Mouse (Mus musculus): ENCODE measurements around the gene Slc1a3.

DNA sequence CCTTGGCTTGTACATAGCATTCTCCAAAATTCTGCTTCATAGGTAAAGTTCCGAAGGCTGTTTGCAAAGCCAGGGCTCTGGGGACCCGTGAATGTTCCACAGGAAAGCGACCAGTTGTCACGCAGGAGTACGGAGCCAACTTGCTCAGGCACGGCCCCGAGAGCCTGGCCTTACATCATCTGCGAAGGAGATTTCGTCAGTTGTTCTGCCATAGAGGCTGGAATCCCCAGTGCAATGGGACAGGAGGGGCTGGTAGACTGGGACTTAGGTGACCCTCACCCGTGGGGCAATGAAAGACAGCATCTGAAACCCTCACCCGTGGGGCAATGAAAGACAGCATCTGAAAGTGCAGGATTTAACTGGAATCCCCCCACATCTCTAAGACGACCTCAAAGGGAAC is 94.3 kb downstream of the Slc1a3 start:
- TF ChIP-seq CTCF (IDR thresholded peaks at IDR 0.05; ENCODE audit: low read depth): no peak
- no peak for TF ChIP-seq EP300 (IDR thresholded peaks at IDR 0.05; ENCODE audit: low read depth)
